Mouse (Mus musculus): ENCODE data around the gene Rabac1. TPM values are rescaled to one million over a fixed set of nuclear protein-coding genes. Genes with fewer than 3 reads are reported as not detected.

Gene Rabac1
- total and polyA plus RNA-seq, 3 experiments, result 251 to 735 (median 383) TPM

Small RNA genes within 50 kb of the gene (microRNA-seq; reads per million reads assigned to microRNA genes)
- 1.1 to 1.7 reads per million in 2 experiments for gene Mir7046
- 1.1 to 4.1 reads per million in 2 experiments for gene Mir7047

Other genes with a start within 250 kb of the Rabac1 start
- not detected for gene Gm4763, start 245.8 kb downstream of the Rabac1 start, total RNA-seq (2021)
- not detected in 2 replicates for gene Gm4763, start 245.8 kb downstream of the Rabac1 start, polyA plus RNA-seq (2012; rRNA removed)
- under 1 TPM in 1 of 2 experiments, not detected in 1; 0.17 TPM for gene Cd177, start 212.4 kb downstream of the Rabac1 start, total RNA-seq (2021)
- gene Cd177, start 212.4 kb downstream of the Rabac1 start, polyA plus RNA-seq (2012; rRNA removed), result not detected in 2 replicates
- not detected for gene Ceacam10, start 195.5 kb downstream of the Rabac1 start, total RNA-seq (2021)
- gene Ceacam10, start 195.5 kb downstream of the Rabac1 start, polyA plus RNA-seq (2012; rRNA removed), result not detected in 2 replicates
- gene Gm9844, start 110.5 kb downstream of the Rabac1 start, total RNA-seq (2021), result under 1 TPM in 1 of 2 experiments, not detected in 1; 0.97 TPM
- gene Gm9844, start 110.5 kb downstream of the Rabac1 start, polyA plus RNA-seq (2012; rRNA removed), result not detected in 2 replicates
- not detected for gene Lypd4, start 102.8 kb downstream of the Rabac1 start, total RNA-seq (2021)
- not detected in 2 replicates for gene Lypd4, start 102.8 kb downstream of the Rabac1 start, polyA plus RNA-seq (2012; rRNA removed)
- gene Dmrtc2, start 102.7 kb downstream of the Rabac1 start, total RNA-seq (2021), result not detected
- gene Dmrtc2, start 102.7 kb downstream of the Rabac1 start, polyA plus RNA-seq (2012; rRNA removed), result not detected in 2 replicates
- gene Rps19, start 88.4 kb downstream of the Rabac1 start, total RNA-seq (2021), result 1,000 to 10,000 TPM in 1 of 2 experiments, 100 to 1,000 TPM in 1; 601 to 1,035 TPM
- gene Rps19, start 88.4 kb downstream of the Rabac1 start, polyA plus RNA-seq (2012; rRNA removed), result 230 TPM in 2 replicates
- under 1 TPM; 0.46 to 0.86 TPM for gene Cd79a, start 75.4 kb downstream of the Rabac1 start, total RNA-seq (2021)
- 2.2 and 3.1 TPM in 2 replicates for gene Cd79a, start 75.4 kb downstream of the Rabac1 start, polyA plus RNA-seq (2012; rRNA removed)
- 10 to 100 TPM; 71.4 to 79.3 TPM for gene Arhgef1, start 69.8 kb downstream of the Rabac1 start, total RNA-seq (2021)
- gene Arhgef1, start 69.8 kb downstream of the Rabac1 start, polyA plus RNA-seq (2012; rRNA removed), result 195 and 229 TPM in 2 replicates
- not detected for gene Gm4881, start 28.3 kb downstream of the Rabac1 start, total RNA-seq (2021)
- not detected in 2 replicates for gene Gm4881, start 28.3 kb downstream of the Rabac1 start, polyA plus RNA-seq (2012; rRNA removed)
- 100 to 1,000 TPM in 1 of 2 experiments, 10 to 100 TPM in 1; 59.1 to 147 TPM for gene Atp1a3, start 33.2 kb upstream of the Rabac1 start, total RNA-seq (2021)
- gene Atp1a3, start 33.2 kb upstream of the Rabac1 start, polyA plus RNA-seq (2012; rRNA removed), result 115 and 153 TPM in 2 replicates
- 10 to 100 TPM; 14.5 to 18.5 TPM for gene Grik5, start 99.6 kb upstream of the Rabac1 start, total RNA-seq (2021)
- gene Grik5, start 99.6 kb upstream of the Rabac1 start, polyA plus RNA-seq (2012; rRNA removed), result 54.9 and 71.3 TPM in 2 replicates
- 10 to 100 TPM; 21.3 to 21.9 TPM for gene Zfp574, start 99.8 kb upstream of the Rabac1 start, total RNA-seq (2021)
- 60.8 and 61.2 TPM in 2 replicates for gene Zfp574, start 99.8 kb upstream of the Rabac1 start, polyA plus RNA-seq (2012; rRNA removed)
- gene Pou2f2, start 207.0 kb upstream of the Rabac1 start, total RNA-seq (2021), result under 1 TPM; 0.46 to 0.90 TPM
- 2.7 and 3.2 TPM in 2 replicates for gene Pou2f2, start 207.0 kb upstream of the Rabac1 start, polyA plus RNA-seq (2012; rRNA removed)
- gene Dedd2, start 247.9 kb upstream of the Rabac1 start, total RNA-seq (2021), result 10 to 100 TPM; 15.6 to 17.9 TPM
- 36.3 and 39.5 TPM in 2 replicates for gene Dedd2, start 247.9 kb upstream of the Rabac1 start, polyA plus RNA-seq (2012; rRNA removed)
- gene Zfp526, start 248.7 kb upstream of the Rabac1 start, total RNA-seq (2021), result 10 to 100 TPM in 1 of 2 experiments, 1 to 10 TPM in 1; 9.9 to 10.4 TPM
- 16.3 and 19.9 TPM in 2 replicates for gene Zfp526, start 248.7 kb upstream of the Rabac1 start, polyA plus RNA-seq (2012; rRNA removed)